Mouse (Mus musculus) cerebellum, adult 9-10 months (tissue): ENCODE measurements around the gene Olfr806.

Experiments used
- DNase-seq: peaks from one replicate; pipeline ENCODE4 v3.0.0; 2022

Olfr806 gene

DNA sequence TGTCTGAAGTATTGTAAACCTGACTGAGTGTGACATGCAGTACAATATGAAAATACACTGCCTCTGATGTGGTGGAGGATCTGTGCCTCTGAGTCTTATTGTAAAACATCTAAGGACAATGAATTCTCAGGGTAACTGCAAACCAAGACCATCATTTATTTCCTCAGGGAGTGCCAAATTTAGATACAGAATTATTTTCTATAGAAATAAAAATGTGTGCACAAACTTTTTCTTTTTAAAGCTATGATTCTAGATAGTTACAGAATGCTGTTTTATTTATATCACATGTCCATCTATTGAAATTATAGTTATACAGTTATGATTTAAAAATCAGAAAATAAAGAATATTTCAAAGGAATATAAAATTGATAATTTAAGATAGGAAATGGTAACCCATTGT is at the start of gene Olfr806:
Gene Olfr806, minus strand, starts transcription at position 101 of the 400 bp plus-strand sequence.
- DNase-seq, result no peak

GRCm38 (mm10) chr10:129778123-129778522 is 36.4 kb upstream of the Olfr806 start:
- DNase-seq, result no peak

GRCm38 (mm10) chr10:129774338-129774737 is 32.6 kb upstream of the Olfr806 start, which contains the start of gene Olfr809:
Gene Olfr809 (plus strand): TSS chr10:129774638.
- no peak for DNase-seq

- DNase-seq, result no peak
Measured at GRCm38 (mm10) chr10:129765182-129765581, 23.5 kb upstream of the Olfr806 start, which contains the start of gene Olfr808. Gene Olfr808 (plus strand): TSS chr10:129765482.

DNA sequence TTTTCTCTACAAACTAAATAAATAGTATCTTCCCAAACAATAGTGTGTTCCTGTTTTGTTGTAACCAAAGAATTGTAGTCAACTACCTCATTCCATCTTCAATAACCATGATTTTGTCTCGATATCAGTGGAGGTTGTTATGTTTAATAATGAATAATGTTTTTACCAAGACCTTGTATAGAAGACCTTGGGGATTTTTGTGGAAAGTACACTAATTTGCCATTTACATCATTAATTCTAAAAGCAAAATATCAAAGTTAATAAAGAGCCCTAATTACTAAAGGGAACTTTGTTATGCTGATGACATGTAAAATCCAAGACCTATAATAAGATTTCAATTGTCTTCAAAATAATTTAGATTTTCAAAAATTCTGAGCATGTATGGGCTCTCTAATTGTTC is 16.0 kb upstream of the Olfr806 start, which contains the start of gene Olfr807:
Gene Olfr807, minus strand, starts transcription at position 101 of the 400 bp plus-strand sequence.
- DNase-seq, result no peak

DNA sequence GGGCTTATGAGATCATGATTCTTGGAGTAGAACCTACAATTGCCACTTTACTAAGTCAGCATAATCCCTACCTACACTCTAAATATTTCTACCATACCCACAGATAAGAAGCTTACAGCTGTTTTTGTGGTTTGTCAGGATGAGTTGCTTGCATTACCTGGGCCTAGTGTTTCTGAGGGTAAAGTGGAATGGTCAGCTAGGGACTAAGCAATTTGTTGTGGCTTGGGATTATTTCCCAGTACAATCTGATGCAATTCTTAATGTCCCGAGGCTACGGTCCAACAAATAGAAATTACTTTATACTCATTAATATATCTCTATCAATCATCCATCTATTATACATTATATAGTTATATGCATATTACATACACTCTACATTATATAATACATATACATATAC is 12.4 kb downstream of the Olfr806 start, which contains the start of gene Olfr805:
Gene Olfr805, minus strand, starts transcription at position 101 of the 400 bp plus-strand sequence.
- DNase-seq, result no peak

DNA sequence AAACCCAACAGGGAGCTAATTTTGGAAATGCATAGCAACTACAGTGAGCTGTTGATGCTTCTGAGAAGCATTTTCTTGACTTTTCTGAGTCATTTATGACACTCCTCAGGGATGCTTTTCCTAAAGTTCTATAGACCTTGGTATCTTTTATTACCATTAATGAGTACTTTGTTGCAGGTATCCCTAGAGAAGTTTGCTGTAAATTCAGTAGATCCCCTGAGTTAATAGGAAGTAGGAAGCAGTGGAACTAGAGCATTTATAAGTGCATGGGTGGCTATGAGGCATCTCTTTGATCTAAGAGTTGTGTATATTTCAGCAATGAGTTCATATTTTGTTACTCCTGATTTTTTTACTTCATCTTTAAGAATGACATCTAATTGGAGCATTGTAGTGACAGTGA is 38.8 kb downstream of the Olfr806 start, which contains the start of gene Olfr804:
Gene Olfr804, plus strand, starts transcription at position 301 of the 400 bp plus-strand sequence.
- no peak for DNase-seq

- no peak for DNase-seq
Measured at GRCm38 (mm10) chr10:129694186-129694585, 47.5 kb downstream of the Olfr806 start, which contains the start of gene Olfr803. Gene Olfr803 (minus strand): TSS chr10:129694286.

- no peak for DNase-seq
Measured at GRCm38 (mm10) chr10:129688069-129688468, 53.7 kb downstream of the Olfr806 start, which contains the start of gene Olfr802. Gene Olfr802 (minus strand): TSS chr10:129688169.
